Mouse (Mus musculus): ENCODE measurements around the gene Eif5b.

GRCm38 (mm10) chr1:37959486-37959885, 38.3 kb upstream of the Eif5b start:
- TF ChIP-seq CTCF (IDR thresholded peaks at IDR 0.05; ENCODE audit: control insufficient read depth, insufficient read depth, low read length) (no peak), POLR2A (IDR thresholded peaks at IDR 0.05; ENCODE audit: borderline replicate concordance, control insufficient read depth, low read depth, low read length) (no peak)
